In genomic region chr1:76490719-76491118, GRCm38 (mm10) we compare ENCODE assay signal across 10 mouse cellular contexts.
DNase-seq lines count a peak whose midpoint lies in the region; ATAC-seq and TF ChIP-seq lines count a peak whose summit lies in the region.
"Had no signal": no experiment of that assay in that cellular context is flagged by ENCODE, and none has a peak within 500 bp of the region (broad histone marks: within the 10 kb centered on the region; RNA-seq: fewer than 3 reads in every experiment).

No protein-coding gene starts in this region.

- no peak; the same call in 1 of the 2 replicates for ATAC-seq in lung, embryonic 14.5 days (ENCODE audit: insufficient read depth)
- peak; percentile 27; the same call in 1 of the 2 replicates for ATAC-seq in hindbrain, embryonic 11.5 days (ENCODE audit: low FRiP score)
- ATAC-seq: lung, postnatal 0 days; Patski had no signal

- H3K4me1 ChIP-seq in lung, embryonic 14.5 days (ENCODE audit: insufficient read depth) = no peaks in the 10 kb centered on the region
- H3K4me1 ChIP-seq in hindbrain, embryonic 11.5 days (replicated peaks; ENCODE audit: control insufficient read depth, insufficient read depth, low read length) = no peaks in the 10 kb centered on the region

- peak overlapping the region; percentile 28; the same call in 1 of the 2 replicates for H3K4me2 ChIP-seq in lung, embryonic 14.5 days
- H3K4me2 ChIP-seq in hindbrain, embryonic 11.5 days (replicated peaks; ENCODE audit: low read depth, low read length) = no peak overlapping the region

- H3K27ac ChIP-seq in lung, embryonic 14.5 days (ENCODE audit: low read depth) = no peak overlapping the region
- no peak overlapping the region for H3K27ac ChIP-seq in hindbrain, embryonic 11.5 days (ENCODE audit: low read depth, low read length)

- no peaks in the 10 kb centered on the region for H3K9me3 ChIP-seq in lung, embryonic 14.5 days (ENCODE audit: low read depth, low read length)
- no peaks in the 10 kb centered on the region for H3K9me3 ChIP-seq in hindbrain, embryonic 11.5 days (ENCODE audit: control insufficient read depth, low read length)

- H3K9ac ChIP-seq in lung, embryonic 14.5 days = no peak overlapping the region
- no peak overlapping the region for H3K9ac ChIP-seq in hindbrain, embryonic 11.5 days (ENCODE audit: low read depth, low read length)

- 40% methylated on average over 7 of the region's 7 CpGs for whole genome bisulfite sequencing in lung, embryonic 14.5 days
- WGBS in hindbrain, embryonic 11.5 days = 55% methylated on average over 7 of the region's 7 CpGs

- TF ChIP-seq CTCF in lung, embryonic 14.5 days (IDR thresholded peaks at IDR 0.05; ENCODE audit: low read depth) = no peak

- H3K4me3 ChIP-seq in lung, embryonic 14.5 days (ENCODE audit: low read depth, low read length) = no peak overlapping the region
- H3K4me3 ChIP-seq in hindbrain, embryonic 11.5 days (ENCODE audit: low read depth, low read length) = no peak overlapping the region

- no peaks in the 10 kb centered on the region for H3K36me3 ChIP-seq in lung, embryonic 14.5 days (ENCODE audit: insufficient read depth)
- H3K36me3 ChIP-seq in hindbrain, embryonic 11.5 days (ENCODE audit: control insufficient read depth, insufficient read depth, low read length) = no peaks in the 10 kb centered on the region

- peak; percentile 42 for DNase-seq in adrenal gland, adult 2 months
- no peak for DNase-seq in adrenal gland, adult 18-20 months (ENCODE audit: low spot score in 2 of 2)
- DNase-seq in lung, embryonic 14.5 days = peak; percentile 74
- no peak for DNase-seq in lung, postnatal 14 days
- peak; percentile 19 for DNase-seq in hindbrain, embryonic 11.5 days (ENCODE audit: low spot score)
- DNase-seq in retina, embryonic 14.5 days (ENCODE audit: low spot score) = peak; percentile 67
- DNase-seq in ovary, postnatal 10 days (ENCODE audit: low spot score) = no peak
- no peak for DNase-seq in gastrocnemius, postnatal 10 days

- H3K27me3 ChIP-seq in lung, embryonic 14.5 days (ENCODE audit: insufficient read depth, low read length) = no peaks in the 10 kb centered on the region
- no peaks in the 10 kb centered on the region for H3K27me3 ChIP-seq in hindbrain, embryonic 11.5 days (ENCODE audit: control insufficient read depth, insufficient read depth, low read length)

Comparison
In these comparisons a context has a peak if more than half of its experiments do, and no peak if none do; other contexts are left out.
1. DNase-seq: peak in adrenal gland, adult 2 months (single experiment), lung, embryonic 14.5 days (single experiment), hindbrain, embryonic 11.5 days (single experiment) and retina, embryonic 14.5 days (single experiment); none in adrenal gland, adult 18-20 months (0 of 2), lung, postnatal 14 days (single experiment), ovary, postnatal 10 days (single experiment) and gastrocnemius, postnatal 10 days (single experiment).